Mouse (Mus musculus) E14TG2a.4 (cell line): ENCODE measurements around the gene Rapgef5.

ENCODE experiments used
- CTCF ChIP-seq: conservative IDR thresholded peaks from 2 replicates; pipeline ENCODE4 v1.5.1; 2014; ENCODE audit warnings: low read length
- POU5F1 ChIP-seq: IDR thresholded peaks from 2 replicates; pipeline ENCODE4 v1.6.1; 2014; ENCODE audit warnings: low read length, borderline replicate concordance

DNA sequence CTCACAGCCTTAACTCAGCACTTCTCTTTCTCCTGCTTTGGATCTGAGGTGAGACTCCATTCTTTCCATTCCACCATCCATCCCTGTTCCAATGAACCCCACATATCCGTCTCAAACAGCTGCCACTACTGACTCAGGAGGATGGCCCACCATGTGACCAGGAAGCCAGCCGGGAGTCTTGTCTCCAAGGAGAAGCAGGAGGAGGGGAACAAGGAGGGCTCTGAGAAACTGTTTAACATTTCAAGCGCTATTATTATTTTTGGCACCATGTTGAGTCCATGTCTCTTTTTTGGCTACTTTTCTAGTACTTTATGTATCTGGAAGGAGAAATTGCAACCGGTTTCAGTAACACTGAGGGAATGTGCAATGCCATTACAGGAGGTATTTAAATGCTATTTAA is 15.1 kb upstream of the Rapgef5 start:
- TF ChIP-seq CTCF, result no peak
- TF ChIP-seq POU5F1, result no peak
